ENCODE assay signal across 8 mouse cellular contexts in the genomic region with DNA sequence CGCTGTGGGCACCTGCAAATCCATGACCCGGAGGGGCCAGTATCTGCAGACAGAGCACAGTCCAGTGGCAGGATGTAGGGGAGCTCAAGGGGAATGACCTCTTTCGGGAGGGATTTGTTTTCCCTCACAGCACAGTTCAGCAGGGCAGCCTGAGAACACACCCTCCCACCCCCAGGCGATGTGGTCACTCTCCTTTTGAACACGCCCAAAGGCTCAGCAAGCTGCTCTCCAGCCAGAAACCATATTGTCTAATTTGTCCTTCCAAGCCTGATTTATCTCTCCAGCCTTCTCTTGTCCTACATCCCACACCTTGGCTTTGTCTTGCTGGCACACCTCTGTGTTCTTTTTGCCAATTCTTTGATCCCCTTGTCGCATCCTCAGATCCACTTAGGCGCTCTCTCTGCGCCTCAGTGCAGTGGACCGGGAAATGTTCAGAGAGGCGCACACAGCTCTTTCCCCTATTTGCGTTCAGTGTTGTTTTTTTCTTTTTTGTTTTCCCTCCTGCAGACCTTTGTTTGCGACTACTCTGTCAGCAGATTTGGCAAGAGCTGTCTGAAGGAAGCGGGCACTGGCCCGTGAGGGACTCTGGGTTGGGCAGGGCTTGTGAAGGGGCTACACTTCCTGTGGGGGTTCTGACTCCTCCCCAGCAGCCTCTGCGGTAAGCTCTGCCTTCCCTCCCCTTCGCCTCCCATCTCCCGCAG. TPM values are rescaled to one million over a fixed set of nuclear protein-coding genes. Genes with fewer than 3 reads are reported as not detected.
DNase-seq lines count a peak whose midpoint lies in the region; ATAC-seq and TF ChIP-seq lines count a peak whose summit lies in the region.

No protein-coding gene starts in this region.

- no peaks in the 10 kb centered on the region for H3K9me3 ChIP-seq in forebrain, embryonic 14.5 days (replicated peaks; ENCODE audit: control insufficient read depth, low read length)
- no peaks in the 10 kb centered on the region for H3K9me3 ChIP-seq in lung, embryonic 14.5 days (ENCODE audit: low read depth, low read length)
- H3K9me3 ChIP-seq in neural tube, embryonic 15.5 days (replicated peaks), result no peaks in the 10 kb centered on the region

- peak overlapping the region; percentile 65; the same call in 1 of the 2 replicates for H3K27ac ChIP-seq in forebrain, embryonic 14.5 days (ENCODE audit: low read depth, low read length)
- H3K27ac ChIP-seq in lung, embryonic 14.5 days (ENCODE audit: low read depth), result peak overlapping the region; percentile 21; the same call in 1 of the 2 replicates
- peak overlapping the region; percentile 83 for H3K27ac ChIP-seq in neural tube, embryonic 15.5 days (replicated peaks)

- H3K36me3 ChIP-seq in forebrain, embryonic 14.5 days (ENCODE audit: control insufficient read depth, insufficient read depth, low read length), result no peaks in the 10 kb centered on the region
- no peaks in the 10 kb centered on the region for H3K36me3 ChIP-seq in lung, embryonic 14.5 days (ENCODE audit: insufficient read depth)
- H3K36me3 ChIP-seq in neural tube, embryonic 15.5 days, result no peaks in the 10 kb centered on the region

- H3K9ac ChIP-seq in forebrain, embryonic 14.5 days (ENCODE audit: low read length), result peak overlapping the region; percentile 64
- peak overlapping the region; percentile 32 for H3K9ac ChIP-seq in lung, embryonic 14.5 days
- H3K9ac ChIP-seq in neural tube, embryonic 15.5 days (replicated peaks), result peak overlapping the region; percentile 36; the same call in 1 of the 2 replicates

- peak; percentile 98 for ATAC-seq in forebrain, embryonic 14.5 days
- peak; percentile 83 for ATAC-seq in lung, embryonic 14.5 days (ENCODE audit: insufficient read depth)
- peak; percentile 95 for ATAC-seq in neural tube, embryonic 15.5 days (ENCODE audit: low FRiP score)

- no peaks in the 10 kb centered on the region for H3K27me3 ChIP-seq in forebrain, embryonic 14.5 days (replicated peaks; ENCODE audit: control insufficient read depth, insufficient read depth, low read length)
- H3K27me3 ChIP-seq in lung, embryonic 14.5 days (ENCODE audit: insufficient read depth, low read length), result no peaks in the 10 kb centered on the region
- no peaks in the 10 kb centered on the region for H3K27me3 ChIP-seq in neural tube, embryonic 15.5 days (replicated peaks)

- intact Hi-C loops in heart, postnatal 10 days (cut with DNase I), result loop anchor here (5.0 kb wide), 1 partner anchor 53 kb away; a partner anchor contains a TSS

- peak overlapping the region; percentile 64 for H3K4me2 ChIP-seq in forebrain, embryonic 14.5 days (ENCODE audit: low read length)
- peak overlapping the region; percentile 62 for H3K4me2 ChIP-seq in lung, embryonic 14.5 days
- H3K4me2 ChIP-seq in neural tube, embryonic 15.5 days, result peak overlapping the region; percentile 54

- 8% methylated on average over 17 of the region's 17 CpGs for WGBS in forebrain, embryonic 14.5 days
- WGBS in lung, embryonic 14.5 days, result 22% methylated on average over 17 of the region's 17 CpGs
- WGBS in neural tube, embryonic 15.5 days, result 17% methylated on average over 17 of the region's 17 CpGs

- H3K4me1 ChIP-seq in forebrain, embryonic 14.5 days (ENCODE audit: control insufficient read depth, insufficient read depth, low read length), result peaks cover 8% of the 10 kb centered on the region; the same call in 1 of the 2 replicates
- peaks cover 9% of the 10 kb centered on the region; the same call in 1 of the 2 replicates for H3K4me1 ChIP-seq in lung, embryonic 14.5 days (ENCODE audit: insufficient read depth)
- H3K4me1 ChIP-seq in neural tube, embryonic 15.5 days, result peaks cover 16% of the 10 kb centered on the region

- H3K4me3 ChIP-seq in forebrain, embryonic 14.5 days (ENCODE audit: low read depth, low read length), result peak overlapping the region; percentile 16
- H3K4me3 ChIP-seq in lung, embryonic 14.5 days (ENCODE audit: low read depth, low read length), result peak overlapping the region; percentile 19
- H3K4me3 ChIP-seq in neural tube, embryonic 15.5 days (replicated peaks), result peak overlapping the region; percentile 32

- TF ChIP-seq CTCF in lung, embryonic 14.5 days (IDR thresholded peaks at IDR 0.05; ENCODE audit: low read depth), result no peak

- DNase-seq in B cell, adult 2 months, result peak; percentile 47 to 53
- peak; percentile 74 for DNase-seq in adrenal gland, adult 8-10 months
- peak; percentile 85 for DNase-seq in forebrain, embryonic 14.5 days (ENCODE audit: low spot score)
- peak; percentile 64 to 66 for DNase-seq in heart, postnatal 10 days
- peak; percentile 49 to 82 for DNase-seq in kidney, postnatal 25 days
- DNase-seq in lung, embryonic 14.5 days, result peak; percentile 75
- peak; percentile 43 to 53 for DNase-seq in thymus, adult 18-20 months

RNA-seq across cellular contexts. Expression of a gene that starts 33.3 kb away (rescaled TPM):
- 10 to 100 TPM; 12.0 to 56.7 (median 30.9) TPM for total RNA-seq in adrenal gland, adult 8-10 months (2022)
- 0.39 and 0.61 TPM in 2 replicates for polyA plus RNA-seq in forebrain, embryonic 14.5 days (2014; fragmentation: Nextera tagmentation; extraction: Ambion mirVana)
- 10 to 100 TPM in 1 of 2 experiments, 1 to 10 TPM in 1; 9.8 to 12.1 TPM for total RNA-seq in heart, postnatal 10 days (2021)
- 0.14 TPM in 1 of 2 replicates, not detected in the other for polyA plus RNA-seq in lung, embryonic 14.5 days (2014; fragmentation: Nextera tagmentation; extraction: Ambion mirVana)
- 1.2 and 1.4 TPM in 2 replicates for polyA plus RNA-seq in neural tube, embryonic 15.5 days (2015; fragmentation: Nextera tagmentation; extraction: Ambion mirVana)

RNA-seq across cellular contexts. Expression of a gene that starts 37.7 kb away (rescaled TPM):
- 1 to 10 TPM in 2 of 4 experiments, under 1 TPM in 2; 0.66 to 2.5 (median 0.94) TPM for total RNA-seq in adrenal gland, adult 8-10 months (2022)
- 0.17 and 0.51 TPM in 2 replicates for polyA plus RNA-seq in forebrain, embryonic 14.5 days (2014; fragmentation: Nextera tagmentation; extraction: Ambion mirVana)
- 100 to 1,000 TPM; 675 to 721 TPM for total RNA-seq in heart, postnatal 10 days (2021)
- 1.0 and 5.2 TPM in 2 replicates for polyA plus RNA-seq in lung, embryonic 14.5 days (2014; fragmentation: Nextera tagmentation; extraction: Ambion mirVana)
- polyA plus RNA-seq in neural tube, embryonic 15.5 days (2015; fragmentation: Nextera tagmentation; extraction: Ambion mirVana), result 1.0 and 2.0 TPM in 2 replicates

RNA-seq across cellular contexts. Expression of a gene that starts 52.8 kb away (rescaled TPM):
- total RNA-seq in adrenal gland, adult 8-10 months (2022), result 10 to 100 TPM; 49.8 to 51.5 (median 50.1) TPM
- polyA plus RNA-seq in forebrain, embryonic 14.5 days (2014; fragmentation: Nextera tagmentation; extraction: Ambion mirVana), result 124 and 129 TPM in 2 replicates
- total RNA-seq in heart, postnatal 10 days (2021), result 10 to 100 TPM; 32.2 to 33.6 TPM
- 82.9 and 91.4 TPM in 2 replicates for polyA plus RNA-seq in lung, embryonic 14.5 days (2014; fragmentation: Nextera tagmentation; extraction: Ambion mirVana)
- polyA plus RNA-seq in neural tube, embryonic 15.5 days (2015; fragmentation: Nextera tagmentation; extraction: Ambion mirVana), result 142 and 153 TPM in 2 replicates

RNA-seq across cellular contexts. Expression of a gene that starts 52.8 kb away (rescaled TPM):
- under 1 TPM in 1 of 4 experiments, not detected in 3; 0.97 TPM for total RNA-seq in adrenal gland, adult 8-10 months (2022)
- polyA plus RNA-seq in forebrain, embryonic 14.5 days (2014; fragmentation: Nextera tagmentation; extraction: Ambion mirVana), result not detected in 2 replicates
- total RNA-seq in heart, postnatal 10 days (2021), result not detected
- polyA plus RNA-seq in lung, embryonic 14.5 days (2014; fragmentation: Nextera tagmentation; extraction: Ambion mirVana), result not detected in 2 replicates
- 0.72 TPM in 1 of 2 replicates, not detected in the other for polyA plus RNA-seq in neural tube, embryonic 15.5 days (2015; fragmentation: Nextera tagmentation; extraction: Ambion mirVana)

RNA-seq across cellular contexts. Expression of a gene that starts 52.9 kb away (rescaled TPM):
- total RNA-seq in adrenal gland, adult 8-10 months (2022), result 100 to 1,000 TPM; 171 to 378 (median 215) TPM
- polyA plus RNA-seq in forebrain, embryonic 14.5 days (2014; fragmentation: Nextera tagmentation; extraction: Ambion mirVana), result 107 and 126 TPM in 2 replicates
- 100 to 1,000 TPM; 250 to 263 TPM for total RNA-seq in heart, postnatal 10 days (2021)
- polyA plus RNA-seq in lung, embryonic 14.5 days (2014; fragmentation: Nextera tagmentation; extraction: Ambion mirVana), result 126 and 149 TPM in 2 replicates
- 95.8 and 101 TPM in 2 replicates for polyA plus RNA-seq in neural tube, embryonic 15.5 days (2015; fragmentation: Nextera tagmentation; extraction: Ambion mirVana)

Comparison
In these comparisons a context has a peak if more than half of its experiments do, and no peak if none do; other contexts are left out.
1. Peak in every context shown above with its lines: DNase-seq, ATAC-seq, H3K4me3 ChIP-seq and H3K27ac ChIP-seq.
2. H3K27ac ChIP-seq: peak in every context shown above with its lines; median percentile 83 in neural tube, embryonic 15.5 days; 65 in forebrain, embryonic 14.5 days; 21 in lung, embryonic 14.5 days.